Mouse (Mus musculus) MEL (cell line): Measurements from ENCODE around the gene Slc4a10. TPM values are rescaled to one million over a fixed set of nuclear protein-coding genes. Genes with fewer than 3 reads are reported as not detected.

Experiments used
- DNase-seq: peaks from one replicate; pipeline ENCODE4 v3.0.0; 2011; ENCODE audit warnings: low read depth, low spot score
- H3K27ac ChIP-seq: 2 replicates; pipeline ENCODE4 v1.5.1; 2012; ENCODE audit warnings: low read depth, mild to moderate bottlenecking, control low read depth, low read length, moderate library complexity; ENCODE audit not compliant: control insufficient read depth
- H3K27me3 ChIP-seq, 2 experiments: fragments of 150-350 bp in 1 of 2; sonication (generic) in 1 of 2; 2 replicates each; pipeline ENCODE4 v1.6.1; 2012; ENCODE audit warnings: low read length in 2 of 2, mild to moderate bottlenecking in 2 of 2, improper control_type of control experiment in 1 of 2, moderate library complexity in 1 of 2; ENCODE audit not compliant: insufficient read depth in 2 of 2, control insufficient read depth in 1 of 2
- H3K36me3 ChIP-seq, 2 experiments: 2 replicates each; pipeline ENCODE4 v1.6.1; 2012 to 2014; ENCODE audit warnings: low read length in 2 of 2, improper control_type of control experiment in 1 of 2, inconsistent platforms in 1 of 2, mild to moderate bottlenecking in 1 of 2; ENCODE audit not compliant: insufficient read depth in 2 of 2, control insufficient read depth in 1 of 2
- H3K4me1 ChIP-seq, 2 experiments: fragments of 150-350 bp in 1 of 2; sonication (generic) in 1 of 2; 2 replicates each; pipeline ENCODE4 v1.6.1; 2012; ENCODE audit warnings: low read length in 2 of 2, improper control_type of control experiment in 1 of 2, mild to moderate bottlenecking in 1 of 2; ENCODE audit not compliant: insufficient read depth in 2 of 2, control insufficient read depth in 1 of 2
- H3K4me3 ChIP-seq, 2 experiments: fragments of 150-350 bp in 1 of 2; sonication (generic) in 1 of 2; 2 replicates each; pipeline ENCODE4 v1.5.1; 2012; ENCODE audit warnings: low read depth in 2 of 2, low read length in 2 of 2, mild to moderate bottlenecking in 2 of 2, moderate library complexity in 2 of 2, control low read depth in 1 of 2, improper control_type of control experiment in 1 of 2; ENCODE audit not compliant: control insufficient read depth in 1 of 2, insufficient read depth in 1 of 2
- H3K79me2 ChIP-seq: 2 replicates; pipeline ENCODE4 v1.6.1; 2012; ENCODE audit warnings: mild to moderate bottlenecking, low read length, moderate library complexity; ENCODE audit not compliant: control insufficient read depth, poor library complexity, insufficient read depth
- H3K9ac ChIP-seq: 2 replicates; pipeline ENCODE4 v1.6.1; 2012; ENCODE audit warnings: low read depth, mild to moderate bottlenecking, control low read depth, low read length, moderate library complexity; ENCODE audit not compliant: control insufficient read depth, poor library complexity, severe bottlenecking
- H3K9me3 ChIP-seq: fragments of 150-350 bp; sonication (generic); replicated peaks from 2 replicates; pipeline ENCODE4 v1.6.1; 2012; ENCODE audit warnings: mild to moderate bottlenecking, low read length, improper control_type of control experiment, moderate library complexity; ENCODE audit not compliant: insufficient read depth
- HCFC1 ChIP-seq: IDR thresholded peaks from 2 replicates; pipeline ENCODE4 v1.6.1; 2012; ENCODE audit warnings: low read depth, mild to moderate bottlenecking, inconsistent platforms, low read length, improper control_type of control experiment, moderate library complexity
- POLR2AphosphoS2 ChIP-seq: IDR thresholded peaks from 2 replicates; pipeline ENCODE4 v1.6.1; 2011; ENCODE audit warnings: low read length, improper control_type of control experiment
- TBP ChIP-seq: IDR thresholded peaks from 2 replicates; pipeline ENCODE4 v1.8.0; 2011; ENCODE audit warnings: low read depth, low read length, improper control_type of control experiment
- USF1 ChIP-seq: IDR thresholded peaks from 2 replicates; pipeline ENCODE4 v1.6.1; 2014; ENCODE audit warnings: low read depth, mild to moderate bottlenecking, inconsistent platforms, low read length, improper control_type of control experiment, moderate library complexity
- polyA plus RNA-seq, 2 experiments: library from polyadenylated mRNA; stranded (reverse) in 1 of 2; unstranded in 1 of 2; fragments of >175 nt in 1 of 2; fragments of >200 nt in 1 of 2; gene quantifications; 2 replicates each; pipeline versions ENCODE4 v1.2.1 to v1.2.4; 2012; ENCODE audit warnings: low replicate concordance in 2 of 2, low read depth in 1 of 2; ENCODE audit not compliant: insufficient read length in 2 of 2, insufficient read depth in 1 of 2, missing spikeins in 1 of 2
- total RNA-seq: library from RNA; depleted of rRNA; stranded (reverse); fragments of 300-350 nt; gene quantifications from 2 replicates; pipeline ENCODE4 v1.2.3, GENCODE M21; 2012; rRNA removed

Gene Slc4a10
- total and polyA plus RNA-seq, 3 experiments, result 0.08 TPM; not detected in 2

DNA sequence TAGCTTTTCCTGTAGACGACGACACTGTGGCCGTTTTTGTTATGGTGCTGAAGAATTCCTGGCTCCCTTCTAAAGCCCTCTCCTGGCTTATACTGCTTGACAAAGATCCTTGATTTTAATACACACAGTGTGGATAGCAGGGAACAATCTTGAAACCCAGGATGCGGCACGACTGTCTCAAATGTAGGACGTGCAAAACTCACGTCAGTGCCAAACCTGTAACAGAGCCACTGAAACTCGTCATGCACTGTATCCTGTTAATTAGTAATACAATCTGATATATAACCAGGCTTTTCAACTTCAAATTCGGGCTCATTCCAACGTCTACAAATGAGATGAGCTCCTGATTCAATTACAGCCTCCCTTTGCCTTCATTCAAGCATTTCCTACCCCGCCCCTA, 327.4 kb downstream of the Slc4a10 start:
- H3K27me3 ChIP-seq, result no peaks in the 10 kb centered on the region
- no peaks in the 10 kb centered on the region for H3K9me3 ChIP-seq
- H3K36me3 ChIP-seq, result peaks cover 0 to 59% of the 10 kb centered on the region in 2 experiments
- H3K4me3 ChIP-seq, result no peak overlapping the region
- TF ChIP-seq TBP (no peak), POLR2AphosphoS2 (no peak), USF1 (no peak), HCFC1 (no peak)
- DNase-seq, result no peak
- no peak overlapping the region for H3K27ac ChIP-seq
- H3K4me1 ChIP-seq, result no peaks in the 10 kb centered on the region; a peak in 1 of 4 replicates
- H3K9ac ChIP-seq, result no peak overlapping the region
- H3K79me2 ChIP-seq, result no peaks in the 10 kb centered on the region

Other genes starting within 250 kb of the Slc4a10 start
- gene Tbr1, start 243.5 kb upstream of the Slc4a10 start, total RNA-seq, result 0.10 TPM in 1 of 2 replicates, not detected in the other
- gene Tbr1, start 243.5 kb upstream of the Slc4a10 start, polyA plus RNA-seq, result under 1 TPM in 1 of 2 experiments, not detected in 1; 0.11 TPM